Mouse (Mus musculus) bone marrow, adult 2 months (tissue): ENCODE results near the gene Pxn.

Source experiments
- CTCF ChIP-seq: fragments of 200-500 bp; IDR thresholded peaks from 2 replicates; pipeline ENCODE4 v1.5.1; 2011; ENCODE audit warnings: low read length, control low read depth; ENCODE audit not compliant: control insufficient read depth, insufficient read depth
- POLR2A ChIP-seq: fragments of 200-500 bp; IDR thresholded peaks from 2 replicates; pipeline ENCODE4 v1.6.1; 2011; ENCODE audit warnings: low read depth, mild to moderate bottlenecking, control low read depth, low read length, borderline replicate concordance; ENCODE audit not compliant: control insufficient read depth

DNA sequence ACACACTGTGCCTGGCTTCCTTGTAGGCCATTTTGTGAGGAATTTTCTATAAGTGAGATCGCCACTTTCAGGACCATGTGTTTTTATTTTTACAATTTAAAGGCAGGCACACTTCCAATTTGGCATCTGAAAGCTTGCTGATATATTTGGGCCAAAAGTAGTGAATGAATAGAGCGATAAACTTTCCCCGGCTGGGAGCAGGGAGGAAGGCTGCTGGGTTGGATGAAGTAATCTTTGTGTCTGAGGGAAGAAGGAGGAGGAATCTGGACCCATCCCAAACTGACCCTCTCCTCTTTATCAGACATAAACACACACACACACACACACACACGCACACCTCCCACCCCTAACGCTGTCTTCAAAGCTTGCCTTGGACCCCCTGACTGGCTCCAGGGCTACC, 13.0 kb upstream of the Pxn start:
- TF ChIP-seq CTCF = no peak
- TF ChIP-seq POLR2A = no peak
